Mouse (Mus musculus): ENCODE results near the gene Lrrc36. TPM values are rescaled to one million over a fixed set of nuclear protein-coding genes. Genes with fewer than 3 reads are reported as not detected.

The Lrrc36 gene
- polyA plus RNA-seq, 1 experiment from 2014 or later: 0.34 TPM

DNA sequence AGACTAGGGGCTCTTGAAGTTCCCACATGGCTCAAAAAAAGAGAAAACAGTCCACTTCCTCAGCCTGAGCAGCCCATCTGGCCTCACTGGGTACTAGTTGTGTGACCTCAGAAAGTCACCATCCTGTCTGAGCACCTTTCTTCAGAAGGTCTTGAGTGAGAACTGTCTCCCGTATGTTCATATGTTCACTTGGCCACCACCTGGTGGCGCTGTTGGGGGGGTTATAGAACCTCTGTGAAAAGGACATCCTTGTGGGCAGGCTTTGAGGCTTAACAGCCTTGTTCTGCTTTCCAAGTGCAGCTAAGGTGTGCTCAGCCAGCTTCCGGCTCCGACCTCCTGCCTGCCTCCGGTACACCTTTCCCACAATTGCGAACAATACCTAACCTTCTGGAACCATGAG, 68.1 kb downstream of the Lrrc36 start:
- H3K27ac ChIP-seq: no peak overlapping the region
- peak; percentile 69 for TF ChIP-seq CTCF (IDR thresholded peaks at IDR 0.05; ENCODE audit: low read depth)
- H3K4me1 ChIP-seq (replicated peaks; ENCODE audit: insufficient read depth, low read length): 0 out of 2 replicates have a peak, but pooled peaks cover 4% of the 10 kb centered on the region
- no peak for ATAC-seq (replicated peaks; ENCODE audit: low FRiP score, low read depth)
- peaks cover 9% of the 10 kb centered on the region; the same call in 1 of the 2 replicates for H3K36me3 ChIP-seq (ENCODE audit: insufficient read depth, low read length)
- peak; percentile 63 for DNase-seq (ENCODE audit: low spot score)
- H3K4me2 ChIP-seq (ENCODE audit: low read length): no peak overlapping the region
- H3K9me3 ChIP-seq (replicated peaks; ENCODE audit: low read length): no peaks in the 10 kb centered on the region
- no peak overlapping the region for H3K4me3 ChIP-seq (replicated peaks; ENCODE audit: low read depth, low read length)
- H3K9ac ChIP-seq (ENCODE audit: low read depth, low read length): no peak overlapping the region
- 80% methylated on average over 6 of the region's 6 CpGs for WGBS
- H3K27me3 ChIP-seq (ENCODE audit: insufficient read depth, low read length): no peaks in the 10 kb centered on the region

DNA sequence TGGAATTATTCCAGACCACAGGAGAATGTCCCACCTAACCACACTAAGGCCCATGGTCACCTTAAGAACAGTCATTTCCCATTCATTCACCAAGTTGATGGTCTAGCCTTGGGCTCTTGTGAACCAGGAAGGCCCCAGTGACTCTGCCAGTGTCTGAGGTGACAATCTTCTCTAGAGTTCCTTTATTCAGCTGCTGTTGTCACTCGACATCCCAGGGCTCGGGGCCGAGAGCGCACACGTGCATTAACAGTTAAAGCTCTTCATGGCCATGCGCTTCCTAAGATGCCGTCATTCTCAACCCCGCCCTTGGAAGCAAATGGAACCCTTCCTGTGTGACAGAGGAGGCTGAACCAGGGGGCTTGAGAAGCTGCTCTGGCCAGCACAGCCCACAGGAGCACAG, 68.8 kb downstream of the Lrrc36 start:
- WGBS: 78% methylated on average over 8 of the region's 8 CpGs
- Histone ChIP-seq H3K9me3 (replicated peaks; ENCODE audit: low read length) (no peaks in the 10 kb centered on the region), H3K4me2 (ENCODE audit: low read length) (no peak overlapping the region), H3K9ac (ENCODE audit: low read depth, low read length) (no peak overlapping the region), H3K27me3 (ENCODE audit: insufficient read depth, low read length) (no peaks in the 10 kb centered on the region), H3K4me3 (replicated peaks; ENCODE audit: low read depth, low read length) (no peak overlapping the region), H3K36me3 (ENCODE audit: insufficient read depth, low read length) (peaks cover 9% of the 10 kb centered on the region; the same call in 1 of the 2 replicates), H3K4me1 (replicated peaks; ENCODE audit: insufficient read depth, low read length) (no peaks in the 10 kb centered on the region), H3K27ac (no peak overlapping the region)
- TF ChIP-seq CTCF (IDR thresholded peaks at IDR 0.05; ENCODE audit: low read depth): no peak
- ATAC-seq (replicated peaks; ENCODE audit: low FRiP score, low read depth): no peak
- DNase-seq (ENCODE audit: low spot score): no peak

DNA sequence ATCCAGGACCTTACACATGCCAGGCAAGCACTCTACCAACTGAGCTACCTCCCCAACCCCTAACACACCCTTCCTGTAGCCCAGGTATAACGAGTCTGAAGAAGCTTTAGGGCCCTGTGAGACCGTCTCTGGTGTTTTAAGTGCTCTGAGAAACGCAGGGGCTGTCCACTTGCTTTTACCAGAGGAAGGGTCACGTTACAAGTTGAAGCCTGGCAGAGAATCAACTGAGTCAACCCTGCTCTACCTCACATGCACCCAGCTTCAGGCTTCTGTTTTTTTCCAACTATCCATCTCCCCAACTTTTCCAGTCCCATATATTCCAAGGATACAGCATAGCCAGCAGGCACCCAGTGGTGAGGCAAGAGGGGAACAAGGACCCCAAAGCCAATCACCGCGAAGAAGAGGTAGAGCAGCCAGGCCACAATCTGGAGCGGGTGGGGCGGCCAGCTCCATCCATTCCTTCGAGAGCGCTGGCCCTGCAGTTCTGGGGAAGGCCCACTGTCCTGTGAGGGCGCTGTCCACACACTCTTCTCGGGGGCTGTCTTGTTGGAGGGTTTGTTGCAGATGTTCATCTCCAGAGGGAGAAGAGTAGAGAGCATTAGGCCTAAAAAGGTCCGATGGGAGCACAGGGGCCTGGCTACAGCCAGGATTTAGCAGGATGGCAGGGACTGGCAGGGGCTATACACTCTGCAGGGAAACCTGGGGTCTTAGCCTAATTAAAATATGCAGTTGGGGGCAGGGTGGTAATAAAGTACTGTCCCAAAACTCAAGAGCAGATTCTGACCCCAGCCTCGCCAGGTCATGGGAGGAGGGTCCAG, 70.0 kb downstream of the Lrrc36 start:
- no peaks in the 10 kb centered on the region for H3K4me1 ChIP-seq (replicated peaks; ENCODE audit: insufficient read depth, low read length)
- H3K4me2 ChIP-seq (ENCODE audit: low read length): no peak overlapping the region
- peak; percentile 75 for TF ChIP-seq CTCF (IDR thresholded peaks at IDR 0.05; ENCODE audit: low read depth)
- no peaks in the 10 kb centered on the region for H3K27me3 ChIP-seq (ENCODE audit: insufficient read depth, low read length)
- H3K27ac ChIP-seq: no peak overlapping the region
- no peak overlapping the region for H3K4me3 ChIP-seq (replicated peaks; ENCODE audit: low read depth, low read length)
- WGBS: 37% methylated on average over 14 of the region's 14 CpGs
- no peak overlapping the region for H3K9ac ChIP-seq (ENCODE audit: low read depth, low read length)
- H3K36me3 ChIP-seq (ENCODE audit: insufficient read depth, low read length): peaks cover 6% of the 10 kb centered on the region; the same call in 1 of the 2 replicates
- ATAC-seq (replicated peaks; ENCODE audit: low FRiP score, low read depth): peak; percentile 52; the same call in 1 of the 2 replicates
- DNase-seq (ENCODE audit: low spot score): peak; percentile 84
- no peaks in the 10 kb centered on the region for H3K9me3 ChIP-seq (replicated peaks; ENCODE audit: low read length)

DNA sequence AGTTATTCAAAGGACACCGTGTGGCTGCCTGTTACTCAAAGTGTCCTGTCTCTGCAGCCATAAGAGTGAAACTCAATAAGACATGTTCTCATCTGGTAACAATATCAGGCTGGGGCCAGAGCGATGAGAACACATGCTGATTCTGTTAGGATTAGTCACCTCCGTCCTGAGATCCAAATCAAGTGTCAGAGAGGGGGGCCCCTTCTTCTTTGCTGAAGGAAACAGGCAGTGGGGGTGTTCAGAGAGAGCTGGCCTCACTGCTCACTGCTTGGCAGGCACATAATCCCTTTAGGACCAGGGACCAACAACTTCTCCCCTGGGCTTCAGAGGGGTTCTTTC, 70.6 kb downstream of the Lrrc36 start:
- no peak; the same call in 1 of the 2 replicates for ATAC-seq (replicated peaks; ENCODE audit: low FRiP score, low read depth)
- H3K36me3 ChIP-seq (ENCODE audit: insufficient read depth, low read length): 0 out of 2 replicates have a peak, but pooled peaks cover 3% of the 10 kb centered on the region
- 33% methylated on average over 3 of the region's 3 CpGs for WGBS
- no peaks in the 10 kb centered on the region for H3K4me1 ChIP-seq (replicated peaks; ENCODE audit: insufficient read depth, low read length)
- H3K4me2 ChIP-seq (ENCODE audit: low read length): no peak overlapping the region
- no peak overlapping the region for H3K27ac ChIP-seq
- H3K4me3 ChIP-seq (replicated peaks; ENCODE audit: low read depth, low read length): no peak overlapping the region
- H3K9me3 ChIP-seq (replicated peaks; ENCODE audit: low read length): no peaks in the 10 kb centered on the region
- no peak overlapping the region for H3K9ac ChIP-seq (ENCODE audit: low read depth, low read length)
- DNase-seq (ENCODE audit: low spot score): no peak
- no peak for TF ChIP-seq CTCF (IDR thresholded peaks at IDR 0.05; ENCODE audit: low read depth)
- no peaks in the 10 kb centered on the region for H3K27me3 ChIP-seq (ENCODE audit: insufficient read depth, low read length)

DNA sequence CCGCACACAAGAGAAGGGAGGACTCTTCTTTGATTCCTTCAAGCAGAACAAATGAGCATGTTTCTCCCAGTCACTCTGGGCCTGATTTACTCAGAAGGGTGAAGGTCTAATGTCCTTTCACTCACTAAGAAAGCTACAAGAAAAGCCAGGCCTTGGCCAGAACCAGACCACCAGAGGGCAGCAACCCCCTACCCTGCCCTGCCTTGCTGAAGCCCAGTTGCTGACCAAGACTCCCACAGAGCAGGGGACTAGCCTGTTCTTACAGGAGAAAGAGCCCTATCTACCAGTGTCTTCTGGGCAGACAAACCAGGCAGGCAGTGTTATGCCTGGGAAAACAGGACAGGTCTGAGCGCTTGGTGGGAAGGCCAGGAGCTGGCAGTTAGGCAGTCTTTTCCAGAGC, 71.0 kb downstream of the Lrrc36 start:
- 0 out of 2 replicates have a peak, but pooled peaks cover 3% of the 10 kb centered on the region for H3K36me3 ChIP-seq (ENCODE audit: insufficient read depth, low read length)
- no peaks in the 10 kb centered on the region for H3K9me3 ChIP-seq (replicated peaks; ENCODE audit: low read length)
- no peak overlapping the region for H3K4me2 ChIP-seq (ENCODE audit: low read length)
- H3K4me3 ChIP-seq (replicated peaks; ENCODE audit: low read depth, low read length): no peak overlapping the region
- H3K27me3 ChIP-seq (ENCODE audit: insufficient read depth, low read length): no peaks in the 10 kb centered on the region
- peak; percentile 94 for TF ChIP-seq CTCF (IDR thresholded peaks at IDR 0.05; ENCODE audit: low read depth)
- 22% methylated on average over 2 of the region's 2 CpGs for WGBS
- DNase-seq (ENCODE audit: low spot score) (peak; percentile 94), ATAC-seq (replicated peaks; ENCODE audit: low FRiP score, low read depth) (peak; percentile 80)
- H3K4me1 ChIP-seq (replicated peaks; ENCODE audit: insufficient read depth, low read length): no peaks in the 10 kb centered on the region
- H3K27ac ChIP-seq: no peak overlapping the region
- no peak overlapping the region for H3K9ac ChIP-seq (ENCODE audit: low read depth, low read length)

DNA sequence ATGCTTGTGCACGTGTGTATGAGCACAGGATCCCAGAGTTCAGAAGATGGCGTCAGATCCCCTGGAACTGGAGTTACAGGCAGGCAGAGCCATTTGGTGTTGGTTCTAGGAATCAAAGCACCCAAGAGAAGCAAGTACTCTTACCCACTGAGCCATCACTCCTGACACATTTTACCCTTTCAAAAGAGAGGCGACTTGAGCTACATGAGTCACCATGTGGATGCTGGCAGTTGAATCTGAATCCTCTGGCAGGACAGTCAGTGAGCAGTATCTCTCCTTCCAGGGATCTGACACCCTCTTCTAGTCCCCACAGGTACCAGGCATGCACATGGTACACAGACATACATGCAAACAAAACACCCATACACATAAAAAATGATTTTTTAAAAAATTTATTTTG, 74.7 kb downstream of the Lrrc36 start:
- H3K4me1 ChIP-seq (replicated peaks; ENCODE audit: insufficient read depth, low read length): no peaks in the 10 kb centered on the region
- H3K27ac ChIP-seq: no peak overlapping the region
- DNase-seq (ENCODE audit: low spot score) (no peak), ATAC-seq (replicated peaks; ENCODE audit: low FRiP score, low read depth) (no peak)
- no peak overlapping the region for H3K4me3 ChIP-seq (replicated peaks; ENCODE audit: low read depth, low read length)
- H3K36me3 ChIP-seq (ENCODE audit: insufficient read depth, low read length): 0 out of 2 replicates have a peak, but pooled peaks cover 3% of the 10 kb centered on the region
- no peak overlapping the region for H3K9ac ChIP-seq (ENCODE audit: low read depth, low read length)
- no peak for TF ChIP-seq CTCF (IDR thresholded peaks at IDR 0.05; ENCODE audit: low read depth)
- 60% methylated on average over 3 of the region's 3 CpGs for WGBS
- no peaks in the 10 kb centered on the region for H3K27me3 ChIP-seq (ENCODE audit: insufficient read depth, low read length)
- H3K4me2 ChIP-seq (ENCODE audit: low read length): no peak overlapping the region
- no peaks in the 10 kb centered on the region for H3K9me3 ChIP-seq (replicated peaks; ENCODE audit: low read length)
